Mouse (Mus musculus): Measurements from ENCODE around the gene En2.

DNA sequence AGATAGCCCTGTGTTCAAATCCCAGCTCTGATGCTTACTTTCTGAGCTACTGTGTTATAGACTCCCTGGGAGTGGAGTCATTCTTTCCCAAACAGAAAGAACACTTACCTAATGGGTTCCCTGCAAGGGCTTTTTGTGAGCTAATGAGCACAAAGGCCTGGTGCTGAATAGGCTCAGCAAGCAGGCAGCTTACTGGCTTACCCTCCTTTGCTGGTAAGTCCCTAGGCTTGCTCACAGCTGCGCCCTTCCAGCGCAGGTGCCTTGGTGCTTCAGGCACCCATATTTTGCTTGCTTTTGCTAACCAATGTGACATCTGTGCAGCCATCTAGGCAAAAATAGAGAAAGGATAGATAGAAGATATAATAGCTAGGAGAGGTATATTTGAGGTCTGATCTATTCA, 11.1 kb downstream of the En2 start:
- no peak for TF ChIP-seq POLR2A (IDR thresholded peaks at IDR 0.05; ENCODE audit: control insufficient read depth, low read depth, low read length)
- TF ChIP-seq CTCF (IDR thresholded peaks at IDR 0.05; ENCODE audit: control insufficient read depth, insufficient read depth, insufficient replicate concordance, low read depth, low read length) = no peak

Data from testis, adult 2 months (tissue).